Mouse (Mus musculus): Measurements from ENCODE around the gene Hacd4.

DNA sequence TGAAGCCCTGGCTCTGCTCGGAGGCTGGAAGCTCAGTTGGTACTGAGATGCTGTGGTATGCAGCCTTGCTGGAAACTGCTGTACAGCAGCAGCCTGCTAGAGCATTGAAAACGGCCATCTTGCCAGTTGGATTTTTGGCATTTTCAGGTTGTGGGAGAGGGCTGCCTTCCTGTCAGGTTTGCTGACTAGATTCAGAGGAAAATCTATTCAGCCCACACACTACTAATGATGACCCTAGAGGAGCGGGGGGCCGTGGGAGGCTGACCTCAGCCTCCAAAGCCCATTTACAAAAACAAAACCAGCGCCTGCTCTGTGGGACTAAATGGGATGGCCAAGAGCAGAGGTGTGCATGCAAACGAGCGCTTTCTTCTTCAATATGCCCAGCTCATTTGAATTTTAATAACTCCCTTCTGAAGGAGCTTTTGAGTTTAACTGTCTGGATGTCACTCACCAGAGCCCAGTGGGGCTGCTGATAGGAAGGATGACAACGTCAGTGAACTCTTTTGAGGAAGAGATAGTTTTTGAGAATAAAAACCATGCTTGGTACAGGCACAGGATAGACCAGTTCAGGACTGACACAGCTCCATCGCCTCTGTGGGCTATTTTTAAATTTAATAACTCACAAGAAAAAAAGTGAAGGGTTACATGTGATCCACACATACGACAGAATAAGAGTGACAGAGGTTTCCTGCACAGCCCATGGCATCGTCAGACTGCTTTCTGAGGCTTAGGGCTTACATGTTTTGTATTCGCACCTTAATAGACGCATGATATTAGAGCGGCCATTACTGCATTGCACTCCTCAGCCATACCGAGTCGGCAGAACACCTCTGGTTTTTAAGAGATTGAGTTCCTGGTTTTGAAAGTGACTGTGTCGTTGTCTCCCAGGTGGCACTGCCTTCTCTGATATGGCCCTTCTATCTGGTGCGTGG is 66.2 kb downstream of the Hacd4 start:
- TF ChIP-seq CTCF (IDR thresholded peaks at IDR 0.05; ENCODE audit: control insufficient read depth, insufficient read depth, insufficient replicate concordance, low read depth, low read length) (no peak), POLR2A (IDR thresholded peaks at IDR 0.05; ENCODE audit: control insufficient read depth, low read depth, low read length) (no peak)

All from testis, adult 2 months (tissue).